Mouse (Mus musculus) gastrocnemius, adult 18-20 months (tissue): ENCODE results near the gene D430019H16Rik. TPM values are rescaled to one million over a fixed set of nuclear protein-coding genes. Genes with fewer than 3 reads are reported as not detected.

Experiments used
- DNase-seq: peaks from one replicate; pipeline ENCODE4 v3.0.0; 2021; ENCODE audit warnings: low spot score
- total RNA-seq, 2 experiments: library from RNA; stranded (reverse); gene quantifications; 2 replicates each; pipeline ENCODE4 v1.2.3; 2021

Gene D430019H16Rik
- total RNA-seq, 2 experiments from 2014 or later, result 0.09 to 0.11 TPM

- no peak for DNase-seq
Observed at GRCm38 (mm10) chr12:105537162-105537561, 83.5 kb downstream of the D430019H16Rik start.

GRCm38 (mm10) chr12:105539649-105540048, 86.0 kb downstream of the D430019H16Rik start:
- DNase-seq, result no peak

- DNase-seq, result no peak
Observed at GRCm38 (mm10) chr12:105541590-105542402, 88.1 kb downstream of the D430019H16Rik start.

- DNase-seq, result no peak
Observed at GRCm38 (mm10) chr12:105542513-105542912, 88.9 kb downstream of the D430019H16Rik start.

Other genes starting within 250 kb of the D430019H16Rik start
- gene Tcl1, start 231.1 kb upstream of the D430019H16Rik start, total RNA-seq, result not detected
- gene Tunar, start 120.0 kb upstream of the D430019H16Rik start, total RNA-seq, result not detected
- gene Bdkrb2, start 109.4 kb downstream of the D430019H16Rik start, total RNA-seq, result under 1 TPM; 0.33 to 0.39 TPM
- gene Bdkrb1, start 149.2 kb downstream of the D430019H16Rik start, total RNA-seq, result not detected
- 1 to 10 TPM; 6.3 to 6.4 TPM for gene Gskip, start 231.0 kb downstream of the D430019H16Rik start, total RNA-seq
- gene Atg2b, start 231.4 kb downstream of the D430019H16Rik start, total RNA-seq, result 10 to 100 TPM; 17.2 to 17.7 TPM